Mouse (Mus musculus) T-helper 1 cell (primary cell): ENCODE results near the gene Stat4.

Experiments used
- in situ Hi-C: fragments of 300-600 bp; cut with MboI, MseI; formaldehyde crosslinking; loops from one replicate; pipeline ENCODE4 v1.15.1; 2025; ENCODE audit warnings: high pct_unique_total_duplicates

Stat4 gene

GRCm38 (mm10) chr1:52141482-52141881 is 154.5 kb downstream of the Stat4 start:
- in situ Hi-C loops = no loop called here

- in situ Hi-C loops = no loop called here
Measured at GRCm38 (mm10) chr1:52142117-52142516, 155.2 kb downstream of the Stat4 start.

GRCm38 (mm10) chr1:52143191-52143590 is 156.2 kb downstream of the Stat4 start:
- in situ Hi-C loops = no loop called here

GRCm38 (mm10) chr1:52143596-52144156 is 156.7 kb downstream of the Stat4 start:
- in situ Hi-C loops = no loop called here

- in situ Hi-C loops = no loop called here
Measured at GRCm38 (mm10) chr1:52144907-52145306, 158.0 kb downstream of the Stat4 start.

- in situ Hi-C loops = no loop called here
Measured at GRCm38 (mm10) chr1:52146214-52146970, 159.4 kb downstream of the Stat4 start.

- in situ Hi-C loops = no loop called here
Measured at GRCm38 (mm10) chr1:52147431-52147830, 160.5 kb downstream of the Stat4 start.

GRCm38 (mm10) chr1:52148178-52148577 is 161.2 kb downstream of the Stat4 start:
- in situ Hi-C loops = no loop called here

- in situ Hi-C loops = no loop called here
Measured at GRCm38 (mm10) chr1:52148696-52149095, 161.7 kb downstream of the Stat4 start.

GRCm38 (mm10) chr1:52149934-52150346 is 163.0 kb downstream of the Stat4 start:
- in situ Hi-C loops = loop anchor here (5.0 kb wide), 1 partner anchor 42 kb away; no protein-coding TSS in a partner anchor

- in situ Hi-C loops = loop anchor here (5.0 kb wide), 1 partner anchor 42 kb away; no protein-coding TSS in a partner anchor
Measured at GRCm38 (mm10) chr1:52150676-52151075, 163.7 kb downstream of the Stat4 start.

- in situ Hi-C loops = loop anchor here (5.0 kb wide), 1 partner anchor 41 kb away; no protein-coding TSS in a partner anchor
Measured at GRCm38 (mm10) chr1:52151166-52151565, 164.2 kb downstream of the Stat4 start.

GRCm38 (mm10) chr1:52152369-52152768 is 165.4 kb downstream of the Stat4 start:
- in situ Hi-C loops = loop anchor here (5.0 kb wide), 1 partner anchor 40 kb away; no protein-coding TSS in a partner anchor

GRCm38 (mm10) chr1:52152936-52153335 is 166.0 kb downstream of the Stat4 start:
- in situ Hi-C loops = loop anchor here (5.0 kb wide), 1 partner anchor 39 kb away; no protein-coding TSS in a partner anchor

GRCm38 (mm10) chr1:52154890-52155289 is 167.9 kb downstream of the Stat4 start:
- in situ Hi-C loops = loop anchor here (5.0 kb wide), 1 partner anchor 37 kb away; no protein-coding TSS in a partner anchor

- in situ Hi-C loops = no loop called here
Measured at GRCm38 (mm10) chr1:52156351-52156750, 169.4 kb downstream of the Stat4 start.
